Mouse (Mus musculus) gastrocnemius, postnatal 14 days (tissue): ENCODE measurements around the gene Igflr1. TPM values are rescaled to one million over a fixed set of nuclear protein-coding genes. Genes with fewer than 3 reads are reported as not detected.
A peak's percentile ranks its signal among the peaks of the same experiment; 100 is the strongest.

ENCODE experiments used
- DNase-seq: peaks from one replicate; pipeline ENCODE4 v3.0.0; 2021; ENCODE audit warnings: mixed read lengths
- intact Hi-C: fragments of 180-260 bp; cut with DNase I; formaldehyde crosslinking; loops from one replicate; pipeline ENCODE4 v1.15.1; 2025; ENCODE audit warnings: low total_unique reads
- microRNA-seq, 2 experiments: library from miRNA; unstranded; fragments of <30 nt; microRNA quantifications; one replicate each; pipeline ENCODE4 v1.2.0; 2021
- total RNA-seq, 2 experiments: library from RNA; stranded (reverse); gene quantifications; 2 replicates each; pipeline ENCODE4 v1.2.3; 2021

Gene Igflr1
- total RNA-seq, 2 experiments from 2014 or later: 0.60 to 0.88 TPM

DNA sequence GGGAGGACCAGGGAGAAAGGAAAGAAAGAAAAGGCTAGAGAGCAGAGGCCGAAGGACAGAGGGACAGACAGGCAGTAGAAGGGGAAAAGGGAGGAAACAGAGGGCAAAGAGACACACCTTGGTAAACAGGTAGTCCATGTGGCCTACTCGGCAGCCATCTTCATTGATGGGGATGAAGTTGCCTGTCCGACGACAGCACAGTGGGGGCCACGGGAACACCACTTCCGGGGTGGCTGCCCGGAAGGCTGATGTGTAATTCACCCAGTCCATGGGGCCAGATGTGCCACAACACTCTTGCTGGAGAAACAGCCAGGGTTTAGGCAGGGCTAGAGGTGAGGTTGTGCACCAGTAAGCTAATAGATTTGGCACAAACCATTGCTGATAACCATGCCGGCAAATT lies 39.7 kb downstream of the Igflr1 start:
- no peak for DNase-seq
- intact Hi-C loops: no loop called here

GRCm38 (mm10) chr7:30607706-30608309 lies 42.6 kb downstream of the Igflr1 start:
- DNase-seq: peak; percentile 52
- intact Hi-C loops: no loop called here

GRCm38 (mm10) chr7:30608476-30608875 lies 43.2 kb downstream of the Igflr1 start:
- intact Hi-C loops: no loop called here

GRCm38 (mm10) chr7:30610043-30610442 lies 44.8 kb downstream of the Igflr1 start:
- intact Hi-C loops: no loop called here
- DNase-seq: no peak

More at GRCm38 (mm10) chr7:30608476-30608875, 43.2 kb downstream of the Igflr1 start:
- DNase-seq: no peak

- intact Hi-C loops: loop anchor here (2.0 kb wide), 1 partner anchor 22 kb away; no protein-coding TSS in a partner anchor
- DNase-seq: no peak
Observed at GRCm38 (mm10) chr7:30612654-30613402, 47.6 kb downstream of the Igflr1 start, which contains the start of gene Upk1a. Gene Upk1a (minus strand): TSS chr7:30612847.

- intact Hi-C loops: loop anchor here (2.0 kb wide), 1 partner anchor 23 kb away; no protein-coding TSS in a partner anchor
- DNase-seq: peak; percentile 38
Observed at GRCm38 (mm10) chr7:30613529-30614112, 48.4 kb downstream of the Igflr1 start.

DNA sequence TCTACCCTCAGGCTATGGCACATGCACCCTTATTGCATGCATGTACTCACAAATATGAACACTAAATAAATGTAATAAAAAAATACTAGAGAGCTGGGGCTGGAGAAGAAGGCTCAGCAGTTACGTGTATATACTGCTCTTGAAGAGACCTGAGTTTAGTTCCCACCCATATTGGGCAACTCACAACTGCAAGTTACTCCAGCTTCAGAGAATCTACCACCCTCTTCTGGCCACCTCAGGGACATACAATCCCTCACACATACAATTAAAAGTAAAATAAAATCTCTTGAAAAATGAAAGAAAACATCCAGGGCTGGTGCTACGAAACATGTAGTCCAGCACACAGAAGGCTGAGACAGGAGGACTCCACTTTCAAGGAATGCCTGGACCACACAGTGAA lies 49.2 kb downstream of the Igflr1 start:
- no peak for DNase-seq
- intact Hi-C loops: no loop called here

GRCm38 (mm10) chr7:30615049-30615760 lies 50.0 kb downstream of the Igflr1 start:
- intact Hi-C loops: no loop called here
- no peak for DNase-seq

Small RNA genes lying within 50 kb of the gene (microRNA-seq; reads per million reads assigned to microRNA genes)
- gene Gm38670: 1.3 to 1.5 reads per million in 2 experiments
- 0 to 1.5 reads per million in 2 experiments for gene Mir3569

Other genes starting within 250 kb of the Igflr1 start
- under 1 TPM; 0.51 to 0.78 TPM for gene E130208F15Rik, start 243.7 kb upstream of the Igflr1 start, total RNA-seq
- 10 to 100 TPM in 1 of 2 experiments, 1 to 10 TPM in 1; 7.8 to 10.6 TPM for gene Sdhaf1, start 241.5 kb upstream of the Igflr1 start, total RNA-seq
- 1 to 10 TPM; 1.5 to 1.8 TPM for gene Lrfn3, start 202.7 kb upstream of the Igflr1 start, total RNA-seq
- 10 to 100 TPM in 1 of 2 experiments, 1 to 10 TPM in 1; 7.8 to 10.4 TPM for gene Tyrobp, start 151.7 kb upstream of the Igflr1 start, total RNA-seq
- gene Hcst, start 145.6 kb upstream of the Igflr1 start, total RNA-seq: under 1 TPM in 1 of 2 experiments, not detected in 1; 0.94 TPM
- gene Nfkbid, start 143.7 kb upstream of the Igflr1 start, total RNA-seq: under 1 TPM; 0.21 to 0.33 TPM
- gene Aplp1, start 119.9 kb upstream of the Igflr1 start, total RNA-seq: 1 to 10 TPM; 1.9 to 2.3 TPM
- not detected for gene Kirrel2, start 107.7 kb upstream of the Igflr1 start, total RNA-seq
- gene Nphs1, start 107.1 kb upstream of the Igflr1 start, total RNA-seq: not detected
- gene Prodh2, start 71.8 kb upstream of the Igflr1 start, total RNA-seq: not detected
- 1 to 10 TPM in 1 of 2 experiments, under 1 TPM in 1; 0.98 to 2.4 TPM for gene Arhgap33, start 30.4 kb upstream of the Igflr1 start, total RNA-seq
- gene Hspb6, start 13.2 kb upstream of the Igflr1 start, total RNA-seq: 100 to 1,000 TPM; 455 to 476 TPM
- 1 to 10 TPM; 3.9 to 4.8 TPM for gene Proser3, start 13.1 kb upstream of the Igflr1 start, total RNA-seq
- 1 to 10 TPM; 8.4 to 9.1 TPM for gene Lin37, start 5.6 kb upstream of the Igflr1 start, total RNA-seq
- 10 to 100 TPM; 49.6 to 50.1 TPM for gene U2af1l4, start 2.1 kb upstream of the Igflr1 start, total RNA-seq
- 1 to 10 TPM in 1 of 2 experiments, under 1 TPM in 1; 0.74 to 1.7 TPM for gene Gm49396, start 2.1 kb upstream of the Igflr1 start, total RNA-seq
- 10 to 100 TPM; 83.4 to 92.7 TPM for gene Psenen, start 1.8 kb upstream of the Igflr1 start, total RNA-seq
- 10 to 100 TPM; 14.1 to 15.2 TPM for gene Kmt2b, start 23.3 kb downstream of the Igflr1 start, total RNA-seq
- gene Zbtb32, start 33.5 kb downstream of the Igflr1 start, total RNA-seq: not detected
- under 1 TPM; 0.14 to 0.16 TPM for gene Upk1a, start 47.4 kb downstream of the Igflr1 start, total RNA-seq
- 1,000 to 10,000 TPM; 1,322 to 1,882 TPM for gene Cox6b1, start 60.7 kb downstream of the Igflr1 start, total RNA-seq
- not detected for gene Etv2, start 70.4 kb downstream of the Igflr1 start, total RNA-seq
- 10 to 100 TPM; 35.4 to 37.3 TPM for gene Rbm42, start 84.9 kb downstream of the Igflr1 start, total RNA-seq
- 1 to 10 TPM; 2.8 to 2.9 TPM for gene Haus5, start 99.6 kb downstream of the Igflr1 start, total RNA-seq
- gene Pmis2, start 106.2 kb downstream of the Igflr1 start, total RNA-seq: 1 to 10 TPM; 2.3 to 2.6 TPM
- gene 2200002J24Rik, start 133.5 kb downstream of the Igflr1 start, total RNA-seq: not detected
- gene Atp4a, start 146.8 kb downstream of the Igflr1 start, total RNA-seq: under 1 TPM; 0.16 to 0.41 TPM
- gene Tmem147, start 164.1 kb downstream of the Igflr1 start, total RNA-seq: 100 to 1,000 TPM; 222 to 233 TPM
- gene Gapdhs, start 178.3 kb downstream of the Igflr1 start, total RNA-seq: not detected
- gene Sbsn, start 186.0 kb downstream of the Igflr1 start, total RNA-seq: 1 to 10 TPM; 3.7 to 4.1 TPM
- under 1 TPM in 1 of 2 experiments, not detected in 1; 0.57 TPM for gene Dmkn, start 198.3 kb downstream of the Igflr1 start, total RNA-seq
- gene Krtdap, start 222.5 kb downstream of the Igflr1 start, total RNA-seq: 1 to 10 TPM; 3.4 to 3.6 TPM